Mouse (Mus musculus): ENCODE data around the gene Gm5965. TPM values are rescaled to one million over a fixed set of nuclear protein-coding genes. Genes with fewer than 3 reads are reported as not detected.
"Not testable (repeated sequence)": the region's sequence is repeated elsewhere in the genome, so short reads cannot be mapped to it uniquely, and the experiment has no call there.

The Gm5965 gene
- not detected in 2 replicates for polyA plus RNA-seq (2012; rRNA removed)

DNA sequence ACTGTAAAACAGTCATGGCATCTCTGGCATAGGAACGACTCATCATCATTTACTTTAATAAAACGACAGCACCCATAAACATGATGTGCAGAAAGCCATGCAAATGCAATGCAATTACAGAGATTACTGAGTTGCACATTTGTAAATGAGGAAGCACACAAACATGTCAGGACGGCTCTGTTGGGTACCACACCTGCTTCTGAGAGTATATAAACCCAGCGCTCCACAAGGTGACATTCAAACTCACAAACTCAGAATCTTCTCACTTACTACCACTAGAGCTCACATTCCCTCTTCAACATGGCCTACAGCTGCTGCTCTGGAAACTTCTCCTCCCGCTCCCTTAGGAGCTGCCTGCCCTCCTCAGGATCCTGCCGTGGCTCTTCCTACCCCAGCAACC is at the start of gene Gm5965:
Gm5965 (plus strand) TSS at position 301 of the 400 bp plus-strand sequence.
- 85% methylated on average over 6 of the region's 6 CpGs for WGBS
- DNase-seq (ENCODE audit: low read depth, low spot score): no peak

- no peak for DNase-seq (ENCODE audit: low read depth, low spot score)
- WGBS: 84% methylated on average over 4 of the region's 4 CpGs
Measured at GRCm38 (mm10) chr16:88728812-88729275, 48.9 kb upstream of the Gm5965 start, which contains the start of gene Krtap13-1. Krtap13-1 (plus strand) TSS chr16:88728862.

GRCm38 (mm10) chr16:88735391-88735790 is 42.3 kb upstream of the Gm5965 start:
- WGBS: 7% methylated on average over 2 of the region's 2 CpGs
- no peak for DNase-seq (ENCODE audit: low read depth, low spot score)

GRCm38 (mm10) chr16:88744750-88745340 is 32.9 kb upstream of the Gm5965 start:
- WGBS: 79% methylated on average over 4 of the region's 4 CpGs
- no peak for DNase-seq (ENCODE audit: low read depth, low spot score)

- DNase-seq (ENCODE audit: low read depth, low spot score): no peak
- 56% methylated on average over 4 of the region's 4 CpGs for WGBS
Measured at GRCm38 (mm10) chr16:88747943-88748342, 29.8 kb upstream of the Gm5965 start.

GRCm38 (mm10) chr16:88751535-88751934 is 26.2 kb upstream of the Gm5965 start, which contains the start of gene Krtap13:
Krtap13 (minus strand) TSS chr16:88751635.
- WGBS: 43% methylated on average over 3 of the region's 3 CpGs
- DNase-seq (ENCODE audit: low read depth, low spot score): not testable (repeated sequence)

GRCm38 (mm10) chr16:88758547-88758946 is 19.1 kb upstream of the Gm5965 start, which contains the start of gene 2310034C09Rik:
2310034C09Rik (plus strand) TSS chr16:88758847.
- WGBS: 80% methylated on average over 3 of the region's 3 CpGs
- not testable (repeated sequence) for DNase-seq (ENCODE audit: low read depth, low spot score)

DNA sequence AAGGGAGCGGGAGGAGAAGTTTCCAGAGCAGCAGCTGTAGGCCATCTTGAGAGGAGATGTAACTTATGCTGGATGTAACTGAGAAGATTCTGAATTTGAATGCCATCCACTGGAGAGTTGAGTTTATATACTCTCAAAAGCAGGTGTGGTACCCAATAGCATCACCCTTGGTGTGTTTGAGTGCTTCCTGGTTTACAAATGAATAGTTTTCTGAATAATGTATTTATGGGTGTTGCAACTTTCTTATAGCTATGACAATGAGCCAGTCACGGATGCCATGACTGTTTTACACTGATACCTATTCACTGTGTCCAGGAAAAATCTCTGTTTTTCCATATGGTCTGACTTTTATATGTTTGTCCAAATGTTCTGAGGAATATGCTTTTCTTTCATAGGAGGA is 3.6 kb upstream of the Gm5965 start, which contains the start of gene 2310057N15Rik:
2310057N15Rik (minus strand) TSS at position 101 of the 400 bp plus-strand sequence.
- 85% methylated on average over 2 of the region's 2 CpGs for WGBS
- DNase-seq (ENCODE audit: low read depth, low spot score): no peak

DNA sequence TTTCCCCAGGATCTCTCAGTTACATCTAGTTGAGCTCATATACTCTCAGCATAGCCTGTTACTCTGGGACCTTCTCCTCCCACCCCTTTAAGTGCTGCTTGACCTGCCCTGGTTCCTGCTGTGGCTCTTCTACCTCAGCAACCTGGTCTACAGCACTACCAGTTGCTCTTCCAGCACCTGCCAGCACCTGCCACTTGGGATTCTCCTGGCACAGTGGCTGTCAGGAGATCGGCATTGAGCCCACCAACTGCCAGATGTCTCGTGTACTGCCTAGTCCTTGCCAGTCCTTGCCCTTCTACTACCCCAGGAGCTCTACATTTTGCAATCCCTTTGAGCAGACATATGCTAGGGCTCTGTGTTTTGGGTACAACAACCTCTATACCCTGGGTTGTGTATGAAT is 9.1 kb downstream of the Gm5965 start:
- DNase-seq (ENCODE audit: low read depth, low spot score): no peak
- WGBS: 67% methylated on average over 2 of the region's 2 CpGs

- no peak for DNase-seq (ENCODE audit: low read depth, low spot score)
- WGBS: 76% methylated on average over 2 of the region's 2 CpGs
Measured at GRCm38 (mm10) chr16:88811827-88812226, 34.1 kb downstream of the Gm5965 start, which contains the start of gene Gm20741. Gm20741 (minus strand) TSS chr16:88812220.

- no peak for DNase-seq (ENCODE audit: low read depth, low spot score)
- WGBS: 68% methylated on average over 3 of the region's 3 CpGs
Measured at GRCm38 (mm10) chr16:88820066-88820465, 42.4 kb downstream of the Gm5965 start, which contains the start of gene Krtap15. Krtap15 (plus strand) TSS chr16:88820215.

- peak; percentile 43 for DNase-seq (ENCODE audit: low read depth, low spot score)
- 73% methylated on average over 3 of the region's 3 CpGs for WGBS
Measured at GRCm38 (mm10) chr16:88823736-88824135, 46.0 kb downstream of the Gm5965 start.

- DNase-seq (ENCODE audit: low read depth, low spot score): no peak
- 89% methylated on average over 9 of the region's 9 CpGs for WGBS
Measured at GRCm38 (mm10) chr16:88826095-88826652, 48.5 kb downstream of the Gm5965 start, which contains the start of gene Krtap14. Krtap14 (minus strand) TSS chr16:88826145.

DNA sequence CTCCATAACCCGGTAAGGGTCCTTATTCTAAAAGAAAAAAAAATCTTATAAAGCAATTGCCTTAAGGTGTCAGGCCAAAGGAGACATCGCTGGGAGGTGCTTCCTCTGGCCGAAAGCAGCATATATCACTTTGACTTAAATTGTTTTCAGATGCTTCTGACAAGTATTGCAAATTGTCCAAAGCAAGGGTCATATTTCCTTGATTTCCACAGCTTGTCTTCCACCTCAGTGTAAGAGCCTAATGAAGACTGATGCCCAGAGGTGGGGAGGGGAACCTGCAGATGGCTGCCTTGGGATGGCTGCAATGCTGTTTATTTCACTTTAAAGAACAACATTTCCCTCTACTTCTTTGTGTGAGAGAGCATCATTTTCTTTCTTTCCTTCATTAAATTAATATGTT is 49.3 kb downstream of the Gm5965 start:
- WGBS: 80% methylated on average over 3 of the region's 3 CpGs

More for the DNA sequence above, 49.3 kb downstream of the Gm5965 start:
- DNase-seq (ENCODE audit: low read depth, low spot score): no peak

Other genes with a start within 250 kb of the Gm5965 start
- 0.91 and 2.0 TPM in 2 replicates for gene Cldn8, start 214.7 kb upstream of the Gm5965 start, polyA plus RNA-seq (2012; rRNA removed)
- gene Krtap24-1, start 165.6 kb upstream of the Gm5965 start, polyA plus RNA-seq (2012; rRNA removed): not detected in 2 replicates
- gene 2310079G19Rik, start 150.2 kb upstream of the Gm5965 start, polyA plus RNA-seq (2012; rRNA removed): not detected in 2 replicates
- not detected in 2 replicates for gene Krtap26-1, start 130.1 kb upstream of the Gm5965 start, polyA plus RNA-seq (2012; rRNA removed)
- not detected in 2 replicates for gene Krtap27-1, start 106.2 kb upstream of the Gm5965 start, polyA plus RNA-seq (2012; rRNA removed)
- gene 2310061N02Rik, start 69.9 kb upstream of the Gm5965 start, polyA plus RNA-seq (2012; rRNA removed): not detected in 2 replicates
- gene Krtap13-1, start 49.0 kb upstream of the Gm5965 start, polyA plus RNA-seq (2012; rRNA removed): not detected in 2 replicates
- not detected in 2 replicates for gene Krtap13, start 26.3 kb upstream of the Gm5965 start, polyA plus RNA-seq (2012; rRNA removed)
- not detected in 2 replicates for gene 2310034C09Rik, start 19.0 kb upstream of the Gm5965 start, polyA plus RNA-seq (2012; rRNA removed)
- not detected in 2 replicates for gene 2310057N15Rik, start 3.7 kb upstream of the Gm5965 start, polyA plus RNA-seq (2012; rRNA removed)
- not detected in 2 replicates for gene Gm20741, start 34.3 kb downstream of the Gm5965 start, polyA plus RNA-seq (2012; rRNA removed)
- not detected in 2 replicates for gene Krtap15, start 42.3 kb downstream of the Gm5965 start, polyA plus RNA-seq (2012; rRNA removed)
- gene Krtap14, start 48.2 kb downstream of the Gm5965 start, polyA plus RNA-seq (2012; rRNA removed): not detected in 2 replicates
- gene Krtap19-1, start 91.5 kb downstream of the Gm5965 start, polyA plus RNA-seq (2012; rRNA removed): not detected in 2 replicates
- not detected in 2 replicates for gene Krtap19-2, start 96.4 kb downstream of the Gm5965 start, polyA plus RNA-seq (2012; rRNA removed)
- not detected in 2 replicates for gene Krtap19-3, start 100.1 kb downstream of the Gm5965 start, polyA plus RNA-seq (2012; rRNA removed)
- gene Krtap19-4, start 107.2 kb downstream of the Gm5965 start, polyA plus RNA-seq (2012; rRNA removed): not detected in 2 replicates
- not detected in 2 replicates for gene Krtap19-5, start 118.6 kb downstream of the Gm5965 start, polyA plus RNA-seq (2012; rRNA removed)
- not detected in 2 replicates for gene Krtap19-9b, start 154.4 kb downstream of the Gm5965 start, polyA plus RNA-seq (2012; rRNA removed)
- gene Krtap16-3, start 185.0 kb downstream of the Gm5965 start, polyA plus RNA-seq (2012; rRNA removed): not detected in 2 replicates
- gene Krtap22-2, start 232.9 kb downstream of the Gm5965 start, polyA plus RNA-seq (2012; rRNA removed): not detected in 2 replicates
- gene Gm10229, start 237.4 kb downstream of the Gm5965 start, polyA plus RNA-seq (2012; rRNA removed): not detected in 2 replicates

Measured in large intestine, adult 2 months (tissue).